Mouse (Mus musculus) heart, adult 2 months (tissue): ENCODE data around the gene Adamts18.

Experiments
- EP300 ChIP-seq: fragments of 200-500 bp; IDR thresholded peaks from 2 replicates; pipeline ENCODE4 v1.6.1; 2011; ENCODE audit warnings: low read depth, low read length, control low read depth; ENCODE audit not compliant: insufficient read depth
- POLR2A ChIP-seq: fragments of 200-500 bp; IDR thresholded peaks from 2 replicates; pipeline ENCODE4 v1.6.1; 2011; ENCODE audit warnings: mild to moderate bottlenecking, low read depth, low read length, control low read depth; ENCODE audit not compliant: insufficient read depth

GRCm38 (mm10) chr8:113803830-113804611, 44.5 kb downstream of the Adamts18 start:
- TF ChIP-seq POLR2A, result no peak
- TF ChIP-seq EP300, result no peak
